Mouse (Mus musculus) adrenal gland, postnatal 10 days (tissue): Measurements from ENCODE around the gene Cnst. TPM values are rescaled to one million over a fixed set of nuclear protein-coding genes. Genes with fewer than 3 reads are reported as not detected.
"Not testable (repeated sequence)": the region's sequence is repeated elsewhere in the genome, so short reads cannot be mapped to it uniquely, and the experiment has no call there.

ENCODE experiments used
- DNase-seq: peaks from one replicate; pipeline ENCODE4 v3.0.0; 2021; ENCODE audit warnings: mixed read lengths
- total RNA-seq, 2 experiments: library from RNA; stranded (reverse); gene quantifications; 2 replicates each; pipeline ENCODE4 v1.2.3; 2021

Gene Cnst
- total RNA-seq, 2 experiments from 2014 or later = 36.5 to 42.1 TPM

DNA sequence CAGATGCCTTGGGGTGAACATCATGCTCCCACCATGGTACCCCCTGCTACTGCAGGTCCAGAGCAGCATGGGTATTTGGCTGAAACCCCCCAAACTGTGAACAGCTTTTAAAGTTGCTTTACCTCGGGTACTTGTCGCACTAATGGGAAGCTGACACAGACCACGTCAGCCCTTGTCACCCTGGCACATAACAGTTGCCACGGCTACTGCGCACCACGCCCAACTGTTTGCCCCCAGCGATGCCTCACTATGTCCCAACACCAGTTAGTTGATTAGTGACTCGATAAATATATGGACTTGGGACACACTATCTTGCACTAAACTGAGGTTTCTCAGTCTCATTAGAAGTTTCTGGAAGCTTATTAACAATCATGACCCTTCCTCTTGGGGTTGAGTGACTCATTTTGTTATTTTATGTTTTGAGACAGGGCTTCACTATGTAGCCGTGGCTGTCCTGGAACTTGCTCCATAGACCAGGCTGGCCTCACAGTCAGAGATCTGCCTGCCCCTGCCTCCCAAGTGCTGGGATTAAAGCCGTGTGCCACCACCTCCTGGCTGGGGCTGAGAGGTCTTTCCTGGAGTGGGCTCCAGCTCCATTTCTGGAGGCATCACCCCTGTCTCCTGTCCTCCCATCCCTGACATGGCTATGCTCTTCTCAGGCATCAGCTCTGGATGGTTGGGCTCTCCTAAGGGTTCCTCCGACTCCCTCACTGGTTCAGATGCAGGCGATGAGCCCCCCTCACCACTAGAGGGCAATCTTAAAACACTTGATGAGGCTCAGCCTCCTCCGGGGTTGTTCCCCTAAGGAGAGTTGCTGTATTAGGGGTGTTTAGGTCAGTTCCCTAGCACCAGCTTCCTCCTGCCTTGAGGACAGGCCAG lies 99.2 kb downstream of the Cnst start:
- peak; percentile 83 for DNase-seq

DNA sequence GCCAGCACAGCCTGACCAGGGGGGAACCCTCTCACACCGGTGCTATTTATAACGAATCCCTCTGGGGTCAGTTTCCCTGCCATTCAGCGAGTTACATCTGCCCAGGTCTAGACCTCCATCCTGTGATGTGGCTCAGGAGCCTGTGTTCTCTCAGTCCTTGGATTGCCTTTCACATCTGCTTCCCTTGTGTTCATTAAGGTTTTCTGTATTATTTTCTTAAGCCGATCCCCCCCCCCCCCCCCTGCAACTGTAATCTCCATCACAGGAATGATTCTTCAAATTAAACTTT lies 99.8 kb downstream of the Cnst start:
- no peak for DNase-seq

DNA sequence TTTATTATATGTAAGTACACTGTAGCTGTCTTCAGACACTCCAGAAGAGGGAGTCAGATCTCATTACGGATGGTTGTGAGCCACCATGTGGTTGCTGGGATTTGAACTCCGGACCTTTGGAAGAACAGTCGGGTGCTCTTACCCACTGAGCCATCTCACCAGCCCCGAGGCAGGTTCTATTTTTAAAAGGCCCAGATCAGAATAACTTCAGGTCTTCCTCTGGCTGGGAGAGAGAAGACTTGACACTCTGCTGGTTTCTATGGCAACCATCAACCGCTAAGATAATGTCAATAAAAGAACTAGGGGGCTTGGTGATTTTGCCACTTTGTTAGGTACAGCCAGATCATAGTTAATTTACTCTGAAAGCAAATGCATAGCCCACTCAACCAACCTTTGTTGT lies 102.5 kb downstream of the Cnst start:
- not testable (repeated sequence) for DNase-seq

DNA sequence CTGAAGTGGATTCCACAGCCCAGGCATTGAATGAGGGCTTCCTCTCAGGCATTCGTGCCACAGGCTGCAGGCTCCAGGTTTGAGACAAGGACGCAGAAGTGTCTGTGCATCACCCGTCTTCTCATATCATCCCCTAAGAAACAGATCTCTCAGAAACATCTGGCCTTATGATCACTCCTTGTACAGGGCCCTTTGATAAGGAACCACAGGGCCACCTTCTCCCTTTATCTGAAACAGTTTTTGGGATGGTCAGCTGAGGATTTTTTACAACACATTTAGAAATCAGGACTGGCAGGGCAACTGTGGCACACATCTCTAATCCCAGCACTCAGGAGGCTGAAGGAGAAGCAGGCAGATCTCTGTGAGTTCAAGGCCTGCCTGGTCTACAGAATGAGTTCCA lies 103.2 kb downstream of the Cnst start:
- no peak for DNase-seq

DNA sequence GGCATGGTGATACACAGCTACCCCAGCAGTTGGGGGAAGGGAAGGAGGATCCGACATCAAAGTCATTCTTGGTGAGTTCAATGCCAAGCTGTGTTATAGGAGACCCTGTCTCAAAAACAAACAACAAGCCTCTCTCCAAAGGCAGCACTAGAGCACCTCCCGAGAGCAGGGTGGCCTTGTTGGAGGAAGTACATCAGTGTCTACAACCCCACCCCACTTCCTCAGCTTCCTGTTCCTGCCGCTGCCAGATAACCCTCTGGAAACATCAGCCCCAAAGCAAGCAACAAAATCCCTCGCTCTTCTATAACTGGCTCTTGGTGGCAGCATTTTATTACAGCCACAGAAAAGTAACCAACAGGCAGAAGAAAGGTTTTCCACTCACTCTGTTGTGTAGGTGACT lies 104.1 kb downstream of the Cnst start:
- no peak for DNase-seq

DNA sequence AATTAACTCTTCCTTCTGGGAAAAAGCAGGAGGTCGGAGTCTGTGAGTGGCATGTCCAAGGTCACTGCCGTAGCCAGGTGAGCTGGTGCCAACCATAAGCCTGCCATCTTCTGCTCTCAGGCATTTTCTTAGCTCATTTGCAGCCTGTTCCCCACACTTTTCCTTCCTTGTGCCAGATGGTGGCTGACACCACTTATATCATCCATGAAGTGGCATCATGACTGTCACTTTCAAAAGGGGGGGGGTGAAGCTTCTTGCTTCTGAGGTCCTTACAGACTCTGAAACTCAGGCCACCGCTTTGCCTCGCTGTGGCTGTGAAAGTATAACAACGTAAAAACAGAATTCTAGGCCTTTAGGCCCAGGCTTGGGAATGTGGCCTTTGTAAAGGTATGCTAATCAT lies 105.1 kb downstream of the Cnst start:
- DNase-seq = no peak

DNA sequence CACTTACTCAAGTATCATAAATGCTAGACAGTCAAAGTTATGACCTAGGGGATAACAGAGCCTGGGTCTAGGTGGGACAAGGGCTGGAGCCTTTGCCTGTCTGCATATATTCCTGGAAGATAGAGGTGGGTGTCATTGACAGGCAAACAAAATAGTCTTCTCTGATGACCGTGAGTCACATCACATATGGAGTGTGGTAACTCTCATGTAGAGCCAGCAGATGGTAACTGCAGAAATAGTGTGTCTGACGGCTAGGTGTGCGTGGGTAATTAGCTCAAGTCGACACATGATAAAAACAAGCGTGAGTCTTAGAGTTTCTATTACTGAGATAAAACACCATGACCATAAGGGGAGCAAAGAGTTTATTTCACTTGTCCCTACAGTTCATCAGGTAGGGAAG lies 116.9 kb downstream of the Cnst start:
- no peak for DNase-seq

DNA sequence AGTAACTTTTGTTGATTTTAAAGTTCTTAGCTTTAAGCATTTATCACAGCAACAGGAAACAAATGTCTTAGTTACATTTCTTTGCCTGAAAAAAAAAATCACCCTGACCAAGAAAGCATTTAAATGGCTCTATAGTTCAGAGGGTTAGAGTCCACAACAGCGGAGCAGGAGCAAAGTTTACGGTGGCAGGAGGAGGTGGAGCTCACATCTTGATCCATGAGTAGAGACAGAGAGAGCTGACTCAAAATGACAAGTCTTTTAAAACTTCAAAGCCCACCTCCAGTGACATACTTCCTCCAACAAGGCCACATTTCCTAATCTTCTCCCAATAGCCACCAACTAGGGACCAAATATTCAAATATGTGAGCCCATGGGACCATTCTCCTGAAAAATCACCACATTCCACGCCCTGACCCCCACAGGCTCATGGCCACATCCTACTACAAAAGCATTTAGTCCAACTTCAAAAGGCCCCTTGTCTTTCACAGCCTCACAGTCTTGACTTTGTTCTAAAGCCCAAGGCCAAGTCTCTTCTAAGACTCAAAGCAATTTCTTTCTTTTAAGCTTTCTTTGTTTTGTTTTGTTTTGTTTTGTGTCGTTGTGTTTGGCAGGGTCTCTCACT lies 118.2 kb downstream of the Cnst start:
- DNase-seq = no peak

DNA sequence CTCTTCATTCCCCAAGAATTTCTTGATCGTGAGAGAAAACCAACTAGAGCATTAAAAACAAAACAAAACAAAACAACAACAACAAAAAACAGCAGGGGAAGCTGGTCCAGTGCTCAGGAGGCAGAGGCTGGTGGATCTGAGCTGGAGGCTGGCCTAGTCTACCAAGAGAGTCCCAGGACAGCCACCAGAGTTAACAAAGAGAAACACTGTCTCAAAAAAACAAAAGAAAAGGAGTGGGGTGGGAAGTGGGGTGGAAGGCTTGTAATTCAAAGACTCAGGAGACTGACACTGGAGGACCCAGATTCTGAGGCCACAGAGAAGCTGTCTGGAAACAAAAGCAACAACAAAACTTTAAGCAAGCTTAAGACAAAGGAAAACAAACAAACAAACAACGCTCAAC lies 120.8 kb downstream of the Cnst start:
- DNase-seq = no peak

DNA sequence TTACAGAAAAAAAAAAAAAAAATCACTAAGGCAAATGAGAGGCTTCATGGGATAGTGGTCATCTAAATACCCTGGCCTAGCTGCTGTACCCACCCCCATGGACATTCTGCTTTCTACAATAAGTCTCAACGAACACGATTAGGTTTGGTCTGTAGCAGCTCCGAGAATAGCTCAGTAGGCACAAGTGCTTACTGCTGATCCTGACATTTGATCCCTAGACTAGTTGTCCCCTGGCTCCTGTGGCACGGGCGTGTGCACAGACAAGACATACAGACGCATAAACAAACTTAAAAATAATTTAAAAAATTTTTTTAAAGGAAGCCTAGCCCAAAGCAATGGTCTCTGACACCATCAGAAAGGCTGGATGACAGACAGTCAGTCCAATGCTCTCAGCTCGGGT lies 121.3 kb downstream of the Cnst start:
- DNase-seq = no peak

DNA sequence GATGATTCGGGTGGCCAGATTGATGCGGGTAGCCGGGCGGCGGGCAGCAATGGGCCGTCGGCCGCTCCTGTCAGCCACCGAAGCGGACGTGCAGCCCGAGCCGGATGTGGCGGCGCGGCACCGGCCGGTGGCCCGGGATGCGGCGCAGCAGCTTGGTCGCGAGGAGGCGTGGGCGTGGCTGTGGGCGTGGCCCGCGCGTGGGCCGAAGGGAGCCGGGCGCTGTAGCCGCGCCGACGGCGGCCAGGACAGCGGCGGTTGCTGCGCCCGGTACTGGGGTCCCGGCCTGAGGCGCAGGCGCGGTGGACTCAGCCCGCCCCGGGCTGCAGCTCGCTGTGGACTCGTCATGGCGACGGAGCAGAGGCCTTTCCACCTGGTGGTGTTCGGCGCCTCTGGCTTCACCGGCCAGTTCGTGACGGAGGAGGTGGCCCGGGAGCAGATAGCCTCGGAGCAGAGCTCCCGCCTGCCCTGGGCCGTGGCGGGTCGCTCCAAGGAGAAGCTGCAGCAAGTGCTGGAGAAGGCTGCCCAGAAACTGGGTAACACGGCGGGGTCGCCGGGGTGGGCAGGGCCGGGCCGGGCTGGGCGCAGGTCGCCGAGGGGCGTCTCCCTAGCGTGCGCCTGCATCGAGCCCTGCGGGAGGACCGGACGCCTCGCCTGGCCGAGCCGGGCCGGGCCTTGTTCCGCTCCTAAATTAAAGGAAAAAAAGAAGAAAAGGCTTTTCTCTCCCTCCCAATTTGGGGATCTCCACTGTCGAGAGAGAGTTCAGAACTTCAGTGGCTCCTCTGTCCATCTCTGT lies 122.0 kb downstream of the Cnst start, which contains the start of gene Sccpdh:
TSS of gene Sccpdh (plus strand) at position 198 of the 793 bp plus-strand sequence.
- peak; percentile 95 for DNase-seq

DNA sequence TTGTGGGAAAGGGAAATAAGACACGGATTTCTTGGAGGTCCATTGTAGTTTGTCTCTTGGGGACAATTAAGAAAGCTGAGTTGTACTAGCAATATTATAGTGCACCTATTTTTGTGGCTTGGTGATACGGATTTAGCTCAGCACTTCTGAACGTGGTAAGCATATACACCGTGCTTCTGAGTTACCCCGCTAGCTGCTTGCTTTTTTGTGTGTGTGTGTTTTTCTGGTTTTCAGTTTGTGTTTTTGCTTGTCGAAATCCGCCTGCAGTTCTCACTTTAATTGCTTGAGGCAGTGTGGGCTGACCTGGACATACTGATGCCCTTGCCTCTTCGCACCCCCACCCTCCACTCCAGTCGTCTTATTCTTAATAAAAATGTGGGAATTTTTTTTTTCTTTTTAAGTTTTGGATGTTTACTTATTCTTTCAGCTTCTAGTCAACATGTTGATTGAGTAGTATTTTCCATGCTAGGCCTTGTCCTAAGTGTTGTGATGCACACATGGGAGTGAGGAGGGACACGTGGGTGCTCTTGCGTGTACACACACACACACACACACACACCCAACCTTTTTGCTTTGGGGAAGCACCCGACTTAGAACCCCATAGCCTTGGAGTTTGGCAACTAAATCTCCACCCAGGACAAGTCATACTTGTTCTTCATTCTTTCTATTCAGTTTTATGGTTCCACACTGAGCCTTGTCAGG lies 122.8 kb downstream of the Cnst start:
- peak; percentile 17 for DNase-seq

DNA sequence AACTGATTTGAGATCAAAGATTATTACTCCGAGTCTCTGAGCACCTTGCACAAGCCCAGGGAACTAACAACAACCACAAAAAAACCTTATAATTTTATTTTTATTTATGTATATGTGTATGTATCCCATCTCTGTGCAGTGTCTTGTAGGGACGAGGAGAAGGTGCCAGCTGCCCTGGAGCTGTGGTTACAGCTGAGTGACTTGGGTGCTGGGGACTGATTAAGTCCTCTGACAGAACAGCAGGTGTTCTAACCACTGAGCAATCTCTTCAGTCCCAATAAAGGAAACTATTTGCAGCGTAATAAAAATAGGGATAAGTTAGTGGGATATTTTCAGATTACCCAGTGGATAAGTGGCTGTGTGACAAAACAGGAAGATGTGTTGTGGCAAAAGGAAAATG lies 128.2 kb downstream of the Cnst start:
- DNase-seq = no peak

DNA sequence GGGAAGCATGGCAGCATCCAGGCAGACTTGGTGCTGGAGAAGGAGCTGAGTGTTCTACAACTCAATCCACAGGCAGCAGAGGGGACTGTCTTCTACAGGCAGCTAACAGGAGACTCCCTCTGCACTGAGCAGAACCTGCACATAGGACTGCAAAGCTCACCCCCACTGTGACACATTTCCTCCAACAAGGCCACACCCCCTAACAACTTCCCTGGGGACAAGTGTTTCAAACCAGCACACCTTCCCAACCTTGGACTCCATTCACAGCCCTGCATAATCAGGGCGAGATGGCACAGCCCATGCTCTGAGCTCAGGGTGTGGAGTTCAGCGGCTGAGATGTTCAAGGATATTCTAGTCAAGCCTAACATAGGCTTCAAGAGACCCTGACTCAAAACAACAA lies 130.9 kb downstream of the Cnst start:
- DNase-seq = no peak

Other genes with a start within 250 kb of the Cnst start
- 1 to 10 TPM; 6.0 to 8.0 TPM for gene Smyd3, start 28.3 kb upstream of the Cnst start, total RNA-seq
- gene Tfb2m, start 103 bp upstream of the Cnst start, total RNA-seq = 10 to 100 TPM; 47.4 to 48.0 TPM
- gene Sccpdh, start 121.8 kb downstream of the Cnst start, total RNA-seq = 10 to 100 TPM; 29.9 to 36.9 TPM
- not detected for gene Kif28, start 198.9 kb downstream of the Cnst start, total RNA-seq